Mouse (Mus musculus): ENCODE measurements around the gene Kazald1. TPM values are rescaled to one million over a fixed set of nuclear protein-coding genes. Genes with fewer than 3 reads are reported as not detected.
A peak's percentile ranks its signal among the peaks of the same experiment; 100 is the strongest.

Gene Kazald1
- total RNA-seq, 2 experiments from 2014 or later: 4.9 to 7.0 TPM

GRCm38 (mm10) chr19:45047417-45047934, 27.6 kb upstream of the Kazald1 start, which contains the start of gene Sfxn3:
Sfxn3 (plus strand) TSS chr19:45047503.
- intact Hi-C loops (cut with DNase I): no loop called here
- DNase-seq: peak; percentile 94 to 97

- intact Hi-C loops (cut with DNase I): no loop called here
- DNase-seq: peak; percentile 51 to 53
Observed at GRCm38 (mm10) chr19:45047935-45048643, 27.0 kb upstream of the Kazald1 start.

DNA sequence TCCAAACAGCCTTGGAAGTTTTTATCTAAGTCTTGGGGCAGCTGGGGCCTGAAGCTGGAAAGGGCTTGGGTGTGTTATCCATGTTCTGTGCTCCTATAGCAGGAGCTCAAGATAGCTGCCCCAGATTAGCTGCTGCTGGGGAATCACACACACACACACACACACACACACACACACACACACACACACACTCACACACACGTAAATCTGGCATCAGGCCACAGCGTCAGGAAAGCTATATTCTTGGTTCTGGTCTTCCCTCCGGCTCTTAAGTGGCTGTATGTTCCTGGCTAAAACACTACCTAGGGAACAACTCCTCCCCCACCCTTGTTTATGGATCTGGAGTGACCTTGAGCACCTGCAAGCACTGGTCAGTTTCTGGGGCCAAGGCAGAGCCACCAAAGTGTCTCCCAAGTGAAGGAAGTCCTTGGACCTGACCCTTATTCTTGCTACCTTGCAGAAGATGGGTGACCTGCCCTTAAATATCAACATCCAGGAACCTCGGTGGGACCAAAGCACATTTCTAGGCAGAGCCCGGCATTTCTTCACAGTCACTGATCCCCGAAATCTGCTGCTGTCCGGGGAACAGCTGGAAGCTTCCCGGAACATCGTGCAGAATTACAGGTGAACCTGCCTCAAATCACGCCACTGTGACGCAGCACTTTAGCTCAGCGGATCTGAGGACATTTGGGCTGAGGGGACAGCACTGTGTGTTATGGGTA, 26.2 kb upstream of the Kazald1 start:
- no peak for DNase-seq
- intact Hi-C loops (cut with DNase I): no loop called here

DNA sequence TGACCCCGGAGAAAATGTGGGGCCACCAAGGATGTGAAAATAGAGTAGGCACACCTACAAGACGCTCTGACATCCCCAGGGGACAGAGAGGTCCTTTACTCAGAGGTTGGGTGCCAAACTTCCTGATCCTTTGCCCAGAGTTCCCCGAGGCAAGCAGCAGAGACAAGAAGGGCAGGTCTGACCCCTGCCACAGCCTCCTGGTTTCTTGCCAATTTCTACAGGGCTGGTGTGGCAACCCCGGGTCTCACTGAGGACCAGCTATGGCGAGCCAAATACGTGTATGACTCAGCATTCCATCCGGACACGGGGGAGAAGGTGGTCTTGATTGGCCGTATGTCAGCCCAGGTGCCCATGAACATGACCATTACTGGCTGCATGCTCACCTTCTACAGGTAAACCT, 25.5 kb upstream of the Kazald1 start:
- no peak for DNase-seq
- intact Hi-C loops (cut with DNase I): no loop called here

GRCm38 (mm10) chr19:45053451-45053850, 21.6 kb upstream of the Kazald1 start:
- intact Hi-C loops (cut with DNase I): no loop called here
- DNase-seq: no peak

DNA sequence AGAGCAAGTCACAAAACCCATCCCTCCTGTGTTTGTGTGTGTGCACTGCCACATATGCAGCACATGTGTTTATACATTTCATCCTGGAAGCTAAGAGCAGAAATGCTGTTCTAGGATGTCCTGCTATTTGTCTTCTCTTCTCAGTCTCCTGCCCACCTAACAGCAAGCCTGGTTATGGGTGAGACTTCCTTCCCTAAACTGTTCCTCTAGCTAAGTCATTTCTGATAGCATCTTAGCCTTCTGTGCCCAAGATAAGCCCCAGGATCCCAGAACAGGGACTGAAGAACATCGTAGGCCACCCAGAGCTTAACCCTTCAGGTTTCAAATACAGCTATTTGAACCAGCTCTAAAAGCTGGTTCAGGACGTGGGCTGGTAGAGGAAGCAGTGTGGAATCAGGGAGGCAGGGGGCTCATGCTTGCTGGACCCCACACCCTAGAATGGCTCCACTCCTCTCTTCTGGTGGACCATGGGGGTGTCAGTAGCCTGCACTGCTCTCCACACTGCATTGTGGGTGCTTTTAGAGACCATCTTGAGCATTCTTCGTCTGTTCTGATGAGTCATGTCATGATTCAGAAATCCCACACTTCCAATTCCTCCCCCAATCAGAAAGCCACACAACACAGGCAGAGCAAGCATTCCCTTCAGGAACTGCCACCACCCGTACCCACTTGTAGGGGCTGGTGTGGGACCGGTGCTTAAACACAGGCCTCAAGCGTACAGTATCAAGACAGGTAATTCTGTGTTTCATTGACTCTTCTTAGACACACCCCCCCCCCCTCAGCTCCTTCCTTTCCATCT, 19.9 kb upstream of the Kazald1 start:
- intact Hi-C loops (cut with DNase I): no loop called here
- no peak for DNase-seq

- DNase-seq: peak in 1 of 2 experiments; percentile 34
- intact Hi-C loops (cut with DNase I): loop anchor here (1.0 kb wide), 1 partner anchor 25 kb away; no protein-coding TSS in a partner anchor
Observed at GRCm38 (mm10) chr19:45056364-45056763, 18.7 kb upstream of the Kazald1 start.

DNA sequence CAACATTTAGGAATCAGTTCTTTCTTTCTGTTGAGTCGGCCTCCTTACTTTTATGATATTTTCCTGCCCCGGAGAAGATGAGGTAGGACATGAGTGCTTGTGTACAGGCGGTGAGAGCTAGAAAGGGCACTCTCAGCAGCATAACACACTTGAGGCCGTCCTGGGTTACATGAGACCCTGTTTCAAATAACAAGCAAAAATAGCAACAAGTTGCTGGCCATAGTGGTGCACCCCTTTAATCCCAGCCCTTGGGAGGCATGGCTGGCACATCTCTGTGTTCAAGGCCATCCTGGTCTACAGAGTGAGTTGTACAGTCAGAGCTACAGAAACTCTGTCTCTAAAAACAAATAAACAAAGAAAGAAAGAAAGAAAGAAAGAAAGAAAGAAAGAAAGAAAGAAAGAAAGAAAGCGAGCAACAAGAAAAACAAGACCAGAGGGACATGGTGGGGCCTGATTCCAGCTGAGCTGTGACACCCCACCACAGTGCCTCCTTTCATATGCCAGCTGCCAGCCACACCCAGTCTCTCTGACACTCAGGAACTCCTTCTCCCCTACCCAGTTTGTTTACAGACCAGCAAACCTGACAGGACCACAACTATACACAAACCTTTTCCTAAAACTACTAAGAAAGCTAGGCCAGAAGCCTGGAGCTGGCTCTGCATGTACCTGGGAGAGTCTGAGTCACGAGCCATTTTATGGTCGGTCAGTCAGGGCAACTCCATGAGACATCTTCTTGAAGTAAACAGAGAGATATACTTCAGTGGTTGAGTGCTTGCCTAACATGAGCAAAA, 17.9 kb upstream of the Kazald1 start:
- peak in 1 of 2 experiments; percentile 12 for DNase-seq
- intact Hi-C loops (cut with DNase I): loop anchor here (1.0 kb wide), 1 partner anchor 24 kb away; no protein-coding TSS in a partner anchor

- intact Hi-C loops (cut with DNase I): no loop called here
Observed at GRCm38 (mm10) chr19:45057724-45058112, 17.3 kb upstream of the Kazald1 start.

GRCm38 (mm10) chr19:45058113-45058839, 16.8 kb upstream of the Kazald1 start:
- DNase-seq: peak; percentile 90 to 95
- intact Hi-C loops (cut with DNase I): no loop called here

More at GRCm38 (mm10) chr19:45057724-45058112, 17.3 kb upstream of the Kazald1 start:
- peak in 1 of 2 experiments; percentile 29 for DNase-seq

DNA sequence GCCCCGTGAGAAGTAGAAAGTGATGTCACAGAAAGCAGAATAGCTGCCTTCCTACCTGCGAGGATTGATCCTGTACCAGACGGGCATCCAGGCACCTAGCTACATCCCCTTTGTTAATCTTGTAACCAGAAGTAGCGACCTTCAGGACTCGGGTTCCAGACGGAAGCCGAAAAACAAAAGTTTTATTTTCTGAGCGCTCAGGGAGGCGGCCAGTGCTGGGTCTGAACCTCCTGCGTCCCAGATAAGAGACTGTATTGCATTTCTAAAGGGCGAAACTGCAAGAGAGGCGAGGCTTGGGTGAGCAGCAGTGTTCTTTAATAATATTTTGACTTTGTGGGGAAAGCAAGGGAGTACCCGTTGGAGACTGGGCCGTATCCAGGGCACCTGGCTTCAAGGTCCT, 16.2 kb upstream of the Kazald1 start:
- intact Hi-C loops (cut with DNase I): no loop called here
- DNase-seq: no peak

DNA sequence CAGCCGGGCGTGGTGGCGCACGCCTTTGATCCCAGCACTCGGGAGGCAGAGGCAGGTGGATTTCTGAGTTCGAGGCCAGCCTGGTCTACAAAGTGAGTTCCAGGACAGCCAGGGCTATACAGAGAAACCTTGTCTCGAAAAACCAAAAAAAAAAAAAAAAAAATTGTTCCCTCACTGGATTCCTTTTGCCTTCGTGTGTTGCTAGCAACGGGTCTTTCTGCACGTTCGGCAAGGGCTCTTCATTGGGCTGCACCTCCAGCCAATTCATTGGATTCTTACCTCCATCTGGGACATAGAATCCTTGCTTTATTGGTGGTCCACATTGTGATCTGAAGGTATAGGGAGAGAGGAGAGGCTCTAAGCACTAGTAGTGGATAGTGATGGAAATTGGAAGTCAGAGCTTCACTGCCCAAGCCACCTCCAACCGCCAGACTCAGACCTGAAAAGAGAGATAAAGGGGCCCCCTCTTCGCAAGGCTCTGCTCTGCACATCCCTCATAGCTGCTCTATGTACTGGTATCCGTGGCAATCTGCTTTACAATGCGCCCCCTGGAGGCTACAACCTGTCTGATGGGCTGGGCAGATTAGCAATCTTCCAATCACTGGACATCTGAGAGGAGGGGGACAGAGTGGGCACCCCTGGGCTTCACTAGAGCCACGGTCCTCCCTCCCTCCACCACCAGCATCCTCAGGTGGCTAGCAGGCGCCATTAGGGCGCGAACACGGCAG, 11.3 kb upstream of the Kazald1 start:
- DNase-seq: peak; percentile 42 to 55
- intact Hi-C loops (cut with DNase I): no loop called here

GRCm38 (mm10) chr19:45065226-45065625, 9.8 kb upstream of the Kazald1 start:
- intact Hi-C loops (cut with DNase I): no loop called here

GRCm38 (mm10) chr19:45067170-45067569, 7.9 kb upstream of the Kazald1 start:
- no peak for DNase-seq
- intact Hi-C loops (cut with DNase I): no loop called here

More at GRCm38 (mm10) chr19:45065226-45065625, 9.8 kb upstream of the Kazald1 start:
- DNase-seq: no peak

DNA sequence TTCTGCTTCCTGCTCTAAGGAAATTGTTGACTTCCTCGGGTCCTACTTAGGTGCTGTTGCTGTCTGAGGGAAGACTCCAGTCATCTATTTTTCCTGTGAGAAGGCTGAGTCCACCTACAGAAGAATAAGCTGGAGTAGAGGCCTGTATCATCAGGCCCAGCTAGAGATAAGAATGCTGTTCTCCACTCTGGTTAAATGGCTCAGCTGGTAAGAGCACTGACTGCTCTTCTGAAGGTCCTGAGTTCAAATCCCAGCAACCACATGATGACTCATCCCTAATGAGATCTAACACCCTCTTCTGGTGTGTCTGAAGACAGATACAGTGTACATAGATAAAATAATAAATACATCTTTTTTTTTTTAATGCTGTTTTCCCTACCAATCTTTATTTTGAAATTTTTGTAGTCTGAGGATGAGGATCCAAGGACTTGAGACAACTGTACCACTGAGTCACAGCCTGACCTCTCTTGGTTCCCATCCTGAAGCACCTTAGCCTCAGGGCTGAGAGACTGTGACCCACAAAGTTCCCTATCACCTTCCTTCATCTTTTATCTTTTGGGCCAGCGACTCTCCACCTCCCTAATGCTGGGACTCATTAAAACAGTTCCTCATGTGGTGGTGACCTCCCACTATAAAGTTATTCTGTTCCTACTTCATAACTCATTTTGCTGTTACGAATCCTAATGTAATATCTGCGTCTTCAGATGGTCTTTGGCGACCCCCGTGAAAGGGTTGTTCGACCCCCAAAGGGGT, 7.1 kb upstream of the Kazald1 start:
- intact Hi-C loops (cut with DNase I): no loop called here
- no peak for DNase-seq

DNA sequence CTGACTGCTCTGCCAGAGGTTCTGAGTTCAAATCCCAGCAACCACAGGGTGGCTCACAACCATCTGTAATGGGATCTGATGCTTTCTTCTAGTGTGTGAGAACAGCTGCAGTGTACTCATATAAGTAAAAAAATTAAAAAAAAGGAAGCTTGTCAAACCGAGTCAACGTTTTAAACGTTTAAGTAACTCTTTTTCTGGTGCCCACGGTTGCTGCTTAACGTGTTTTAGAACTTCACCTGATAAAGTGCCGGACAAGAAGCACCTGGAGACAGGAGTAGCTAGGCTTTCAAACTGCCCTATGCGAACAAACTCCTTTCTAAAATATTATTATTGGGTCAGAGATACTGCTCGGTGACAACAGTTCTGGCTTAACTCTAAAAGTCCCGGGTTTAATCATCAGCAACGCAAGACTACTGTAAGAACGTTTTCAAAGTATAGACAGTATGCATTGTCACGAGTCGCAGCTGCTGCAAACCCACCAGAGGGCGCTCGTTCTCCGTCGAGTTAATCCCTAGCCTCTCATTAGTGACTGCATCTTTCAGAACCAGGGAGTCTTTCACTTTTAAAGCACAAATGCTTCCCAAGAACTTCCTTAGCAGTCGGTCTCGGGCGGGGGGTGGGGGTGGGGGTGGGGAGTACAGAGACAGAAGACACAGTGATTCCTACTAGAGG, 1.0 kb upstream of the Kazald1 start:
- intact Hi-C loops (cut with DNase I): loop anchor here (2.0 kb wide), 1 partner anchor 13 kb away; no protein-coding TSS in a partner anchor
- DNase-seq: peak; percentile 91 to 92

Measured in heart, postnatal 14 days (tissue).